Mouse (Mus musculus): Measurements from ENCODE around the gene Csf2. TPM values are rescaled to one million over a fixed set of nuclear protein-coding genes. Genes with fewer than 3 reads are reported as not detected.

Gene Csf2
- polyA plus RNA-seq, 1 experiment from 2014 or later, result 0.36 TPM

DNA sequence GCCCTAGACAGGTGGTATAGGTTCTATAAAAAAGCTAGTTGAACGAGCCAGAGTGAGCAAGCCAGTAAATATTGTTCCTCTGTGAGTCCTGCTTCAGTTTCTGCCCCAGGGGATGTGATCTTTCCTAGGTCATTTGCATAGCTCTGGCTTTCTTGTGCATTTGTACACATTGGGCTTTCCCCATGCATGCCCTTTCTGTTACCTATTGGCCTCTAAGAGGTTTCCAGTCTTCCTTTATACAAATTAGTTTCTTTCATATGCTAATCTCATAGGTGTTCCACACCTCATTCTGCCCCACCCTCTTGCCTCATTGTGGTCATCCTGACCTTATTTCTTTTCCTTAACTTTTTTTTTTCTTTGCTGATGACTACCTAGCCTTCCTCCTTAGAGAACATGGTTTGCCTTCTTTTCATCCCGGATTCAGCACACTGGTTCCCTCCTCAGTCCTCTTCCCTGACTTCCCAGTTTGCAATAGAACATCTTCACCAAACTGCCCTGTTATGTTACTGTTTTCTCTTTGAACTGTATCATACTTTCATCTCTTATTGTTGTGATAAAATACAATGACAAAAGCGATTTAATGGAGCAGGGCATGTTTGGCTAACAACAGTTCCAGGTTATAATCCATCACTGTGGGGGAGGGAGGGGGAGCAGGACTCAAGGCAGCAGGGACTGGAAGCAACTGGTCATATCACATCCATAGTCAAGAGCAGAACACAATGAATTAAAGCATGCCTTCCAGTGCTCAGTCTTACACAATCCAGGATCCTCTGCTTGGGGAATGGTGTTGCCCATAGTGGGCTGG is 47.4 kb downstream of the Csf2 start:
- H3K9ac ChIP-seq, result no peak overlapping the region

DNA sequence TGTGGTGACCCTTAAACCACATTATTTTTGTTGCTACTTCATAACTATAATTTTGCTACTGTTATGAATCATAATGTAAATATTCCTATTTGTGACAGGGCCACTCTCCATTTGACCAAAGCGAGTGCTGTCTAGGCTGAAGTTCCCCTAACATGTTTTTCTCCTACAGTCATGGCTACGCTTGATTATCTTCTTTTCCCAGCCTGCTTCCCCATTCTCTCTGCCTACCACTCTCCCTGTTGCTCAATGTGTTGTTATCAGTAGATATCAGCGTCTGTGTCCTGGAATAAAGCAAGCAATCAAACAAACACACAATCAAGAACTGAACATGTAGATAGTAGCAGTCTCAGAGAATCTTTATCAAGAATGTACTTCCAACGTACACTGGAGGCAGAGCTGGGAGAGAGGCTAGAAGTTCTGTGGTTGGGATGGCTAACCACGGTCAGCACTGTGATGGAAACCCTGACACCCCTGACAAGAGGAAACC is 48.1 kb downstream of the Csf2 start:
- Histone ChIP-seq H3K4me3 (replicated peaks) (no peak overlapping the region), H3K36me3 (no peaks in the 10 kb centered on the region), H3K27ac (no peak overlapping the region), H3K4me1 (replicated peaks) (no peaks in the 10 kb centered on the region), H3K9ac (no peak overlapping the region), H3K9me3 (no peaks in the 10 kb centered on the region), H3K27me3 (replicated peaks) (no peaks in the 10 kb centered on the region), H3K4me2 (replicated peaks) (no peak overlapping the region)
- WGBS, result 79% methylated on average over 5 of the region's 5 CpGs
- no peak for ATAC-seq

More for the DNA sequence above, 47.4 kb downstream of the Csf2 start:
- Histone ChIP-seq H3K27ac (no peak overlapping the region), H3K27me3 (replicated peaks) (no peaks in the 10 kb centered on the region), H3K4me1 (replicated peaks) (no peaks in the 10 kb centered on the region), H3K36me3 (no peaks in the 10 kb centered on the region), H3K4me2 (replicated peaks) (no peak overlapping the region), H3K4me3 (replicated peaks) (no peak overlapping the region), H3K9me3 (no peaks in the 10 kb centered on the region)
- 70% methylated on average over 3 of the region's 3 CpGs for WGBS
- ATAC-seq, result no peak

Other genes with a start within 250 kb of the Csf2 start
- gene Slc22a4, start 221.6 kb downstream of the Csf2 start, polyA plus RNA-seq (2015; fragmentation: Nextera tagmentation; extraction: Ambion mirVana), result 0.72 and 1.4 TPM in 2 replicates
- 35.9 and 42.1 TPM in 2 replicates for gene Pdlim4, start 180.7 kb downstream of the Csf2 start, polyA plus RNA-seq (2015; fragmentation: Nextera tagmentation; extraction: Ambion mirVana)
- 41.8 and 44.8 TPM in 2 replicates for gene P4ha2, start 149.6 kb downstream of the Csf2 start, polyA plus RNA-seq (2015; fragmentation: Nextera tagmentation; extraction: Ambion mirVana)
- gene Il3, start 17.6 kb upstream of the Csf2 start, polyA plus RNA-seq (2015; fragmentation: Nextera tagmentation; extraction: Ambion mirVana), result not detected in 2 replicates
- gene Acsl6, start 54.1 kb upstream of the Csf2 start, polyA plus RNA-seq (2015; fragmentation: Nextera tagmentation; extraction: Ambion mirVana), result 1.7 and 2.6 TPM in 2 replicates
- gene Meikin, start 121.0 kb upstream of the Csf2 start, polyA plus RNA-seq (2015; fragmentation: Nextera tagmentation; extraction: Ambion mirVana), result not detected in 2 replicates
- 8.6 and 10.6 TPM in 2 replicates for gene Fnip1, start 188.5 kb upstream of the Csf2 start, polyA plus RNA-seq (2015; fragmentation: Nextera tagmentation; extraction: Ambion mirVana)